Mouse (Mus musculus): ENCODE data around the gene Slc25a14. TPM values are rescaled to one million over a fixed set of nuclear protein-coding genes. Genes with fewer than 3 reads are reported as not detected.

The Slc25a14 gene
- 3.6 to 7.8 TPM (median 5.3 TPM) in 4 replicates for total RNA-seq (2023)

GRCm38 (mm10) chrX:48623379-48624053 is at the start of gene Slc25a14:
Gene Slc25a14, plus strand, starts transcription at chrX:48623413.

GRCm38 (mm10) chrX:48594099-48594760 is 29.0 kb upstream of the Slc25a14 start, which contains the start of gene Zfp280c:
Gene Zfp280c, minus strand, starts transcription at chrX:48594504.

GRCm38 (mm10) chrX:48674171-48674570 is 51.0 kb downstream of the Slc25a14 start, which contains the start of gene Gpr119:
Gene Gpr119, minus strand, starts transcription at chrX:48674478.

GRCm38 (mm10) chrX:48694864-48695371 is 71.7 kb downstream of the Slc25a14 start, which contains the start of gene Rbmx2:
Gene Rbmx2, plus strand, starts transcription at chrX:48695004.

Other genes starting within 250 kb of the Slc25a14 start
- gene Elf4, start 160.3 kb upstream of the Slc25a14 start, total RNA-seq (2023): 89.7 to 97.3 TPM (median 93.8 TPM) in 4 replicates
- gene Aifm1, start 109.8 kb upstream of the Slc25a14 start, total RNA-seq (2023): 24.1 to 26.9 TPM (median 25.0 TPM) in 4 replicates
- gene Rab33a, start 104.1 kb upstream of the Slc25a14 start, total RNA-seq (2023): 0.50 TPM in 1 of 4 replicates, not detected in the others
- 28.1 to 31.3 TPM (median 29.5 TPM) in 4 replicates for gene Zfp280c, start 28.9 kb upstream of the Slc25a14 start, total RNA-seq (2023)
- not detected in 4 replicates for gene Gpr119, start 51.1 kb downstream of the Slc25a14 start, total RNA-seq (2023)
- gene Rbmx2, start 71.6 kb downstream of the Slc25a14 start, total RNA-seq (2023): 5.2 to 10.1 TPM (median 7.2 TPM) in 4 replicates